Comparison of ENCODE assay signal across 25 mouse cellular contexts in genomic region chr9:78223221-78223902, GRCm38 (mm10). TPM values are rescaled to one million over a fixed set of nuclear protein-coding genes. Genes with fewer than 3 reads are reported as not detected.
DNase-seq lines count a peak whose midpoint lies in the region; ATAC-seq lines count a peak whose summit lies in the region.
"Had no signal": no experiment of that assay in that cellular context is flagged by ENCODE, and none has a peak within 500 bp of the region (broad histone marks: within the 10 kb centered on the region; RNA-seq: fewer than 3 reads in every experiment).

No protein-coding gene starts in this region.

- H3K4me3 ChIP-seq in intestine, embryonic 14.5 days (ENCODE audit: low read depth, low read length), result no peak overlapping the region
- no peak overlapping the region for H3K4me3 ChIP-seq in intestine, embryonic 16.5 days (ENCODE audit: low read length)
- H3K4me3 ChIP-seq: embryonic facial prominence, embryonic 13.5 days; forebrain, embryonic 15.5 days; heart, embryonic 10.5 days; left cerebral cortex, adult 2 months; midbrain, embryonic 13.5 days; neural tube, embryonic 12.5 days had no signal

- no peak overlapping the region for H3K4me2 ChIP-seq in intestine, embryonic 14.5 days (ENCODE audit: low read length)
- H3K4me2 ChIP-seq in intestine, embryonic 16.5 days (ENCODE audit: low read depth, low read length), result no peak overlapping the region
- H3K4me2 ChIP-seq: embryonic facial prominence, embryonic 13.5 days; forebrain, embryonic 15.5 days; midbrain, embryonic 13.5 days; neural tube, embryonic 12.5 days had no signal

- H3K27me3 ChIP-seq in intestine, embryonic 14.5 days (replicated peaks; ENCODE audit: control insufficient read depth, insufficient read depth, low read length), result no peaks in the 10 kb centered on the region
- no peaks in the 10 kb centered on the region for H3K27me3 ChIP-seq in intestine, embryonic 16.5 days (replicated peaks; ENCODE audit: control insufficient read depth, insufficient read depth, low read length)
- H3K27me3 ChIP-seq: embryonic facial prominence, embryonic 13.5 days; forebrain, embryonic 15.5 days; midbrain, embryonic 13.5 days; neural tube, embryonic 12.5 days had no signal

- no peak overlapping the region for H3K9ac ChIP-seq in intestine, embryonic 14.5 days (ENCODE audit: low read length)
- no peak overlapping the region for H3K9ac ChIP-seq in intestine, embryonic 16.5 days (ENCODE audit: low read depth, low read length)
- H3K9ac ChIP-seq: embryonic facial prominence, embryonic 13.5 days; forebrain, embryonic 15.5 days; midbrain, embryonic 13.5 days; neural tube, embryonic 12.5 days had no signal

- 71% methylated on average over 10 of the region's 10 CpGs for WGBS in intestine, embryonic 14.5 days
- 68% methylated on average over 10 of the region's 10 CpGs for WGBS in intestine, embryonic 16.5 days

- no peaks in the 10 kb centered on the region for H3K9me3 ChIP-seq in intestine, embryonic 14.5 days (ENCODE audit: control insufficient read depth, low read length)
- no peaks in the 10 kb centered on the region for H3K9me3 ChIP-seq in intestine, embryonic 16.5 days (ENCODE audit: control insufficient read depth, low read length)
- H3K9me3 ChIP-seq: embryonic facial prominence, embryonic 13.5 days; forebrain, embryonic 15.5 days; heart, embryonic 10.5 days; midbrain, embryonic 13.5 days; neural tube, embryonic 12.5 days had no signal

- peak; percentile 52 for DNase-seq in intestine, embryonic 14.5 days (ENCODE audit: low spot score)
- peak; percentile 35 for DNase-seq in R1 (ENCODE audit: low read depth, low spot score)
- DNase-seq in embryo, embryonic 9.5 days (ENCODE audit: extremely low spot score), result peak; percentile 49
- peak; percentile 23 to 61 for DNase-seq in kidney, postnatal 25 days
- no peak for DNase-seq in adrenal gland, postnatal 25 days
- DNase-seq in c-Kit-positive CD71-positive TER-119-positive erythroid progenitor cells, embryonic 14.5 days (ENCODE audit: low spot score), result no peak
- DNase-seq: adrenal gland, adult 2 months; cerebellum, postnatal 14 days; left cerebral cortex, postnatal 4 days; liver; lung, adult 18-20 months; lung, postnatal 14 days; thymus, postnatal 14 days had no signal

- ATAC-seq in intestine, embryonic 14.5 days (replicated peaks; ENCODE audit: low FRiP score, low TSS enrichment, low read depth), result no peak
- no peak for ATAC-seq in intestine, embryonic 16.5 days
- ATAC-seq: forebrain, embryonic 15.5 days; midbrain, embryonic 13.5 days had no signal

- no peaks in the 10 kb centered on the region for H3K36me3 ChIP-seq in intestine, embryonic 14.5 days (ENCODE audit: control insufficient read depth, insufficient read depth, low read length)
- H3K36me3 ChIP-seq in intestine, embryonic 16.5 days (ENCODE audit: control insufficient read depth, insufficient read depth, low read length), result no peaks in the 10 kb centered on the region
- H3K36me3 ChIP-seq: embryonic facial prominence, embryonic 13.5 days; forebrain, embryonic 15.5 days; heart, embryonic 10.5 days; midbrain, embryonic 13.5 days; neural tube, embryonic 12.5 days had no signal

- no peaks in the 10 kb centered on the region; the same call in 1 of the 2 replicates for H3K4me1 ChIP-seq in intestine, embryonic 14.5 days (replicated peaks; ENCODE audit: control insufficient read depth, insufficient read depth, low read length)
- H3K4me1 ChIP-seq in intestine, embryonic 16.5 days (ENCODE audit: control insufficient read depth, insufficient read depth, low read length), result no peaks in the 10 kb centered on the region; the same call in 1 of the 2 replicates
- H3K4me1 ChIP-seq: embryonic facial prominence, embryonic 13.5 days; forebrain, embryonic 15.5 days; midbrain, embryonic 13.5 days; neural tube, embryonic 12.5 days had no signal

- no peak overlapping the region for H3K27ac ChIP-seq in intestine, embryonic 14.5 days (ENCODE audit: low read depth)
- H3K27ac ChIP-seq in intestine, embryonic 16.5 days (ENCODE audit: low read length), result no peak overlapping the region
- H3K27ac ChIP-seq: embryonic facial prominence, embryonic 13.5 days; forebrain, embryonic 15.5 days; heart, embryonic 10.5 days; left cerebral cortex, adult 2 months; midbrain, embryonic 13.5 days; neural tube, embryonic 12.5 days had no signal

RNA-seq across cellular contexts. Expression of gene Gsta1, which starts 7.1 kb away (rescaled TPM):
- 1.2 and 3.1 TPM in 2 replicates for polyA plus RNA-seq in intestine, embryonic 14.5 days (2014; fragmentation: Nextera tagmentation; extraction: Ambion mirVana)
- 94.1 and 98.3 TPM in 2 replicates for polyA plus RNA-seq in intestine, embryonic 16.5 days (2015; fragmentation: Nextera tagmentation; extraction: Ambion mirVana)
- total RNA-seq in adrenal gland, postnatal 25 days (2021), result 1.1 TPM in 1 of 2 replicates, not detected in the other
- total RNA-seq: gastrocnemius, postnatal 4 days; left cerebral cortex, adult 2 months; left cerebral cortex, postnatal 4 days; megakaryocyte, adult 5-6 weeks had no signal
- polyA plus RNA-seq: adrenal gland, adult 2 months; forebrain, embryonic 15.5 days; heart, embryonic 10.5 days; heart, postnatal 0 days; hindbrain, embryonic 11.5 days; inflammation-experienced regulatory T-cells, adult 6 months; midbrain, embryonic 13.5 days; neural tube, embryonic 12.5 days had no signal

RNA-seq across cellular contexts. Expression of gene Gm3776, which starts 33.6 kb away (rescaled TPM):
- polyA plus RNA-seq in intestine, embryonic 14.5 days (2014; fragmentation: Nextera tagmentation; extraction: Ambion mirVana), result 1.1 and 1.7 TPM in 2 replicates
- polyA plus RNA-seq in intestine, embryonic 16.5 days (2015; fragmentation: Nextera tagmentation; extraction: Ambion mirVana), result 73.4 and 80.7 TPM in 2 replicates
- not detected in 2 replicates for total RNA-seq in adrenal gland, postnatal 25 days (2021)
- total RNA-seq: adrenal gland, adult 2 months; gastrocnemius, postnatal 4 days; left cerebral cortex, adult 2 months; left cerebral cortex, postnatal 4 days; megakaryocyte, adult 5-6 weeks had no signal
- polyA plus RNA-seq: adrenal gland, adult 2 months; embryonic facial prominence, embryonic 13.5 days; forebrain, embryonic 15.5 days; heart, embryonic 10.5 days; hindbrain, embryonic 11.5 days; inflammation-experienced regulatory T-cells, adult 6 months; midbrain, embryonic 13.5 days; neural tube, embryonic 12.5 days had no signal

RNA-seq across cellular contexts. Expression of gene Gsta4, which starts 40.8 kb away (rescaled TPM):
- 43.1 and 46.6 TPM in 2 replicates for polyA plus RNA-seq in intestine, embryonic 14.5 days (2014; fragmentation: Nextera tagmentation; extraction: Ambion mirVana)
- polyA plus RNA-seq in intestine, embryonic 16.5 days (2015; fragmentation: Nextera tagmentation; extraction: Ambion mirVana), result 57.5 and 62.7 TPM in 2 replicates
- total RNA-seq in adrenal gland, postnatal 25 days (2021), result 33.4 and 39.6 TPM in 2 replicates
- total RNA-seq: megakaryocyte, adult 5-6 weeks had no signal

Comparison
In these comparisons a context has a peak if more than half of its experiments do, and no peak if none do; other contexts are left out.
1. RNA of gene Gsta1, which starts 7.1 kb away (polyA plus RNA-seq): 94.1 to 98.3 TPM in intestine, embryonic 16.5 days; 1.2 to 3.1 TPM in intestine, embryonic 14.5 days; every median in the first group is over 10 times any median in the second.
2. RNA of gene Gm3776, which starts 33.6 kb away (polyA plus RNA-seq): 73.4 to 80.7 TPM in intestine, embryonic 16.5 days; 1.1 to 1.7 TPM in intestine, embryonic 14.5 days; every median in the first group is over 10 times any median in the second.
3. DNase-seq: peak in intestine, embryonic 14.5 days (single experiment), R1 (single experiment), embryo, embryonic 9.5 days (single experiment) and kidney, postnatal 25 days (2 of 2); none in adrenal gland, postnatal 25 days (single experiment) and c-Kit-positive CD71-positive TER-119-positive erythroid progenitor cells, embryonic 14.5 days (single experiment).